Comparison of ENCODE assay signal across 18 mouse cellular contexts in the genomic region with DNA sequence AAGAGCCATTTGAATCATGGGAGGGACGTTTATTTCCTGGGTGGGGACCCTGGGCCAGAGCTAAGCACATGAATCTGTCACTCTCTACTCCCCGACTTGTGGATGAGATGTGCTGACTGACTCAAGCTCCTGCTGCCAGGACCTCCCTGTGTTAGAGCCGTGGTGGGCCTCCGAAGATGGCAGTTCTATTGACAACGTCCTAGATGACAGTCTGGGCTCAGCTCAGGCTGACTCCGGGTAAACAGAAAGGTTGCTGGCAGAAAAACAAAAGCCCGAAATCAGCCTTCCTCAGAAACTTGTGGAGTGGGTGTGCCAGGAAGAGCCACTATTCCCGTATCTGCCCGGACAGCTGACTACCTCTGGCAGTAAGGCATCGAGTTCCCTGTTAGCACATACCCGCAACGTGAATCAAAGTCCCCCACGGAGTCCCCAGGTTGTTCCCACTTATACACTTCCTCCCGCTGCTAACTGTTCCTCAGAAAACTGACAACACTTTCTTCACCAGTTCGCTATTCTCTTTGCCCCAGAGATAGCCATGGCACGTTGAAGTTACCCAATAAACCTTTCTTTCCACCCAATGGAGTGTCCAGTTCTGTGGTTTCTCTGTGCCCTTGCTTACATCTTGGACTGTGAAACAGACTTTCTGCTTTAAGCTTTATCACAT.
DNase-seq lines count a peak whose midpoint lies in the region; ATAC-seq and TF ChIP-seq lines count a peak whose summit lies in the region.
"Had no signal": no experiment of that assay in that cellular context is flagged by ENCODE, and none has a peak within 500 bp of the region (broad histone marks: within the 10 kb centered on the region; RNA-seq: fewer than 3 reads in every experiment).

No protein-coding gene starts in this region.

- H3K36me3 ChIP-seq in heart, adult 2 months (ENCODE audit: control insufficient read depth, insufficient read depth, low read length) = no peaks in the 10 kb centered on the region
- no peaks in the 10 kb centered on the region for H3K36me3 ChIP-seq in lung, postnatal 0 days (ENCODE audit: insufficient read depth, low read length)
- H3K36me3 ChIP-seq in stomach, postnatal 0 days (ENCODE audit: control insufficient read depth, insufficient read depth, low read length) = no peaks in the 10 kb centered on the region
- H3K36me3 ChIP-seq: heart, embryonic 12.5 days; hindbrain, embryonic 15.5 days had no signal

- no peak for DNase-seq in heart, adult 2 months
- no peak for DNase-seq in heart, postnatal 14 days
- DNase-seq in lung, postnatal 0 days (ENCODE audit: low spot score) = no peak
- DNase-seq in lung, adult 18-20 months = no peak
- DNase-seq in stomach, postnatal 0 days (ENCODE audit: low spot score) = no peak
- DNase-seq in cerebellum, adult 8-10 months = no peak
- DNase-seq: adrenal gland, adult 8-10 months; adrenal gland, postnatal 36 days; cerebellum, adult 2 months; cerebellum, postnatal 14 days; gastrocnemius, postnatal 25 days; heart, postnatal 36 days had no signal

- WGBS in heart, adult 2 months = 41% methylated on average over 16 of the region's 16 CpGs
- 41% methylated on average over 16 of the region's 16 CpGs for WGBS in lung, postnatal 0 days
- 51% methylated on average over 16 of the region's 16 CpGs for WGBS in stomach, postnatal 0 days

- peaks cover 4% of the 10 kb centered on the region for H3K4me1 ChIP-seq in heart, adult 2 months (ENCODE audit: control insufficient read depth, insufficient read depth, low read length)
- no peaks in the 10 kb centered on the region; the same call in 1 of the 2 replicates for H3K4me1 ChIP-seq in lung, postnatal 0 days (ENCODE audit: insufficient read depth, low read depth, low read length)
- no peaks in the 10 kb centered on the region for H3K4me1 ChIP-seq in stomach, postnatal 0 days (replicated peaks; ENCODE audit: control insufficient read depth, insufficient read depth)
- H3K4me1 ChIP-seq: hindbrain, embryonic 15.5 days had no signal

- H3K27ac ChIP-seq in heart, adult 2 months = peak overlapping the region; percentile 69
- no peak overlapping the region for H3K27ac ChIP-seq in lung, postnatal 0 days (ENCODE audit: low read length)
- H3K27ac ChIP-seq in stomach, postnatal 0 days (replicated peaks) = no peak overlapping the region
- H3K27ac ChIP-seq: hindbrain, embryonic 15.5 days had no signal

- no peak overlapping the region for H3K9ac ChIP-seq in heart, adult 2 months (ENCODE audit: low read depth, low read length)
- H3K9ac ChIP-seq in lung, postnatal 0 days (replicated peaks; ENCODE audit: low read depth) = no peak overlapping the region
- H3K9ac ChIP-seq in stomach, postnatal 0 days (ENCODE audit: low read length) = no peak overlapping the region
- H3K9ac ChIP-seq: heart, embryonic 12.5 days; hindbrain, embryonic 15.5 days had no signal

- H3K27me3 ChIP-seq in heart, adult 2 months (ENCODE audit: control insufficient read depth, insufficient read depth, low read length) = no peaks in the 10 kb centered on the region
- 0 out of 2 replicates have a peak, but pooled peaks cover 5% of the 10 kb centered on the region for H3K27me3 ChIP-seq in lung, postnatal 0 days (replicated peaks; ENCODE audit: insufficient read depth, low read length)
- no peaks in the 10 kb centered on the region for H3K27me3 ChIP-seq in stomach, postnatal 0 days (ENCODE audit: control insufficient read depth, insufficient read depth, low read length)
- H3K27me3 ChIP-seq: heart, embryonic 12.5 days; hindbrain, embryonic 15.5 days had no signal

- H3K4me3 ChIP-seq in heart, adult 2 months = no peak overlapping the region
- H3K4me3 ChIP-seq in lung, postnatal 0 days (ENCODE audit: low read depth, low read length) = no peak overlapping the region
- H3K4me3 ChIP-seq in stomach, postnatal 0 days (ENCODE audit: low read depth, low read length) = no peak overlapping the region
- H3K4me3 ChIP-seq: heart, embryonic 12.5 days; hindbrain, embryonic 15.5 days had no signal

- intact Hi-C loops in heart, adult 2 months (cut with DNase I) = no loop called here
- intact Hi-C loops in heart, postnatal 14 days (cut with DNase I) = no loop called here

- no peak overlapping the region for H3K4me2 ChIP-seq in lung, postnatal 0 days (replicated peaks; ENCODE audit: low read depth, low read length)
- H3K4me2 ChIP-seq in stomach, postnatal 0 days (replicated peaks; ENCODE audit: low read depth) = no peak overlapping the region
- H3K4me2 ChIP-seq: heart, embryonic 12.5 days; hindbrain, embryonic 15.5 days had no signal

- TF ChIP-seq CTCF in heart, adult 2 months (IDR thresholded peaks at IDR 0.05) = no peak
- TF ChIP-seq CTCF in lung, postnatal 0 days (IDR thresholded peaks at IDR 0.05) = no peak
- no peak for TF ChIP-seq CTCF in stomach, postnatal 0 days (IDR thresholded peaks at IDR 0.05; ENCODE audit: low read depth)

- no peaks in the 10 kb centered on the region for H3K9me3 ChIP-seq in lung, postnatal 0 days (ENCODE audit: low read length)
- no peaks in the 10 kb centered on the region for H3K9me3 ChIP-seq in stomach, postnatal 0 days (ENCODE audit: control insufficient read depth, low read length)
- H3K9me3 ChIP-seq: G1E; heart, embryonic 12.5 days; hindbrain, embryonic 15.5 days had no signal

- ATAC-seq in lung, postnatal 0 days = peak; percentile 28; the same call in 1 of the 2 replicates
- peak; percentile 76 for ATAC-seq in granulocyte monocyte progenitor cell, adult 5-6 weeks (replicated peaks; ENCODE audit: poor library complexity, severe bottlenecking)
- peak; percentile 8; the same call in 1 of the 2 replicates for ATAC-seq in stomach, postnatal 0 days (ENCODE audit: low FRiP score, low TSS enrichment)
- ATAC-seq: forebrain, embryonic 14.5 days; intestine, embryonic 16.5 days had no signal

- TF ChIP-seq POLR2A in heart, adult 2 months (IDR thresholded peaks at IDR 0.05; ENCODE audit: insufficient read depth, low read depth, low read length) = no peak

- no peaks in the 10 kb centered on the region for H3K79me2 ChIP-seq in heart, adult 2 months (replicated peaks; ENCODE audit: control insufficient read depth, insufficient read depth, low read length)

- no peak for TF ChIP-seq EP300 in heart, adult 2 months (IDR thresholded peaks at IDR 0.05; ENCODE audit: insufficient read depth, low read depth, low read length)
- TF ChIP-seq EP300 in lung, postnatal 0 days (IDR thresholded peaks at IDR 0.05) = no peak
- no peak for TF ChIP-seq EP300 in stomach, postnatal 0 days (optimal IDR thresholded peaks at IDR 0.05)

Comparison
In these comparisons a context has a peak if more than half of its experiments do, and no peak if none do; other contexts are left out.
1. ATAC-seq: peak in every context shown above with its lines; median percentile 76 in granulocyte monocyte progenitor cell, adult 5-6 weeks; 28 in lung, postnatal 0 days; 8 in stomach, postnatal 0 days.